ENCODE assay signal across 18 mouse cellular contexts in the genomic region with DNA sequence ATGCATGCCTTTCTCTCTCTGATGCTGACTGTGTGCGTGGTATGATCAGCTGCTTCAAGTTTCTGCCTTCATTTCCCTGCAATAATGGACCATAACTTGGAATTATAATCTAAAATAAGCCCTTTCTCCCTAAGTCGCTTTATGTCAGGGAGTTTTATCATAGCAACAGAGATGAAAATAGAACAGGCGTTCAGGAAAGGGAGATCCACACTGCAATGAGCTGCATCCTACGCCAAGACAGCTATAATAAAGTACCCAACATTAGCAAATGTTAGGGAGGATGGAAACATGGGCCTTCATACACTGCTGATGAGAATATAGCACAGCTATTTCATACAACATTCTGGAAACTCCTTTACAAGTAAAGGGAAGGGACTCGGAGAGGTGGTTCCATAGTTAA.
"Had no signal": no experiment of that assay in that cellular context is flagged by ENCODE, and none has a peak within 500 bp of the region (broad histone marks: within the 10 kb centered on the region; RNA-seq: fewer than 3 reads in every experiment).

No protein-coding gene starts in this region.

- H3K27ac ChIP-seq: midbrain, embryonic 10.5 days; midbrain, embryonic 12.5 days; neural tube, embryonic 13.5 days; neural tube, embryonic 15.5 days had no signal

- H3K4me3 ChIP-seq: midbrain, embryonic 10.5 days; midbrain, embryonic 12.5 days; myocyte; neural tube, embryonic 13.5 days; neural tube, embryonic 15.5 days had no signal

- DNase-seq: lung, adult 18-20 months; lung, embryonic 14.5 days; lung, postnatal 10 days; lung, postnatal 4 days; midbrain, embryonic 14.5 days; retina, postnatal 1 day; right cerebral cortex, adult 18-20 months; right cerebral cortex, postnatal 25 days; right cerebral cortex, postnatal 4 days; spleen, adult 18-20 months; thymus, adult 2 months; thymus, postnatal 25 days; thymus, postnatal 4 days had no signal
